ENCODE assay signal across 10 mouse cellular contexts in the genomic region with DNA sequence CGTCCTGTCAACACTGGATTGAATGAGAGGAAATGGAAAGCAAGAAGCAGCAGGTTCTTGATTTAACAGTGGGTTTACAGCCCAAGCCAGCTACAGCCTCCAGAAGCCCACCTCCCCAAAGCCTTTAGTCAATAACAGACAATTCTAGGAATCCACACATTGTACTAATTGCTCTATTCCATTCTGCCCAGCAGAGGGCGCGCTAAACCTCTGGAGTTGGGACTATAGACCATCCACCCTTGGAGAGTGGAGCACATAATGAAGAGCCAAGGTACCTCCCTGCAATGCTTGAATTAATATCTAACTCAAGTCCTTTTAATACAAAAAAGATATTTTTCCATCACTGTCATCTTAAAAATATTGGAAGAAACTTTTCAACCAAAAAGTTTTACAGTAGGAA. TPM values are rescaled to one million over a fixed set of nuclear protein-coding genes. Genes with fewer than 3 reads are reported as not detected.
A peak's percentile ranks its signal among the peaks of the same experiment; 100 is the strongest.
DNase-seq lines count a peak whose midpoint lies in the region; ATAC-seq lines count a peak whose summit lies in the region.
"Had no signal": no experiment of that assay in that cellular context is flagged by ENCODE, and none has a peak within 500 bp of the region (broad histone marks: within the 10 kb centered on the region; RNA-seq: fewer than 3 reads in every experiment).

No protein-coding gene starts in this region.

- peak; percentile 55; the same call in 1 of the 2 replicates for ATAC-seq in forebrain, embryonic 11.5 days (replicated peaks; ENCODE audit: low FRiP score)
- no peak for ATAC-seq in forebrain, embryonic 13.5 days
- ATAC-seq in neural tube, embryonic 15.5 days (ENCODE audit: low FRiP score) = no peak

- no peaks in the 10 kb centered on the region for H3K36me3 ChIP-seq in forebrain, embryonic 11.5 days (ENCODE audit: control insufficient read depth, insufficient read depth, low read length)
- no peaks in the 10 kb centered on the region for H3K36me3 ChIP-seq in forebrain, embryonic 13.5 days (ENCODE audit: poor library complexity, severe bottlenecking)
- H3K36me3 ChIP-seq in neural tube, embryonic 15.5 days = no peaks in the 10 kb centered on the region
- H3K36me3 ChIP-seq: heart, embryonic 13.5 days; midbrain, embryonic 12.5 days had no signal

- WGBS in forebrain, embryonic 11.5 days = 32% methylated on average over 3 of the region's 3 CpGs
- 27% methylated on average over 3 of the region's 3 CpGs for WGBS in forebrain, embryonic 13.5 days
- whole genome bisulfite sequencing in neural tube, embryonic 15.5 days = 25% methylated on average over 3 of the region's 3 CpGs

- peak; percentile 61 for DNase-seq in forebrain, embryonic 11.5 days (ENCODE audit: low spot score)
- DNase-seq in neural tube, embryonic 10.5 days (ENCODE audit: extremely low spot score, low spot score) = peak; percentile 37
- DNase-seq in embryo, embryonic 10.5 days (ENCODE audit: low spot score) = peak; percentile 70
- peak; percentile 13 to 24 for DNase-seq in layer of hippocampus, postnatal 14 days (ENCODE audit: low spot score in 2 of 2)
- peak; percentile 65 for DNase-seq in right cerebral cortex, postnatal 14 days
- no peak for DNase-seq in gastrocnemius, postnatal 14 days

- H3K27me3 ChIP-seq in forebrain, embryonic 11.5 days (ENCODE audit: control insufficient read depth, insufficient read depth, low read length) = no peaks in the 10 kb centered on the region
- H3K27me3 ChIP-seq in forebrain, embryonic 13.5 days = no peaks in the 10 kb centered on the region
- no peaks in the 10 kb centered on the region for H3K27me3 ChIP-seq in neural tube, embryonic 15.5 days (replicated peaks)
- H3K27me3 ChIP-seq: heart, embryonic 13.5 days; midbrain, embryonic 12.5 days had no signal

- no peak overlapping the region for H3K9ac ChIP-seq in forebrain, embryonic 11.5 days (ENCODE audit: low read length)
- no peak overlapping the region for H3K9ac ChIP-seq in forebrain, embryonic 13.5 days
- no peak overlapping the region for H3K9ac ChIP-seq in neural tube, embryonic 15.5 days (replicated peaks)
- H3K9ac ChIP-seq: heart, embryonic 13.5 days; midbrain, embryonic 12.5 days had no signal

- no peak overlapping the region for H3K27ac ChIP-seq in forebrain, embryonic 11.5 days (ENCODE audit: low read depth, low read length)
- no peak overlapping the region for H3K27ac ChIP-seq in forebrain, embryonic 13.5 days
- H3K27ac ChIP-seq in neural tube, embryonic 15.5 days (replicated peaks) = no peak overlapping the region
- H3K27ac ChIP-seq: heart, embryonic 13.5 days; midbrain, embryonic 12.5 days had no signal

- H3K4me1 ChIP-seq in forebrain, embryonic 11.5 days (replicated peaks; ENCODE audit: control insufficient read depth, insufficient read depth, low read length) = no peaks in the 10 kb centered on the region
- H3K4me1 ChIP-seq in forebrain, embryonic 13.5 days = no peaks in the 10 kb centered on the region
- H3K4me1 ChIP-seq in neural tube, embryonic 15.5 days = no peaks in the 10 kb centered on the region
- H3K4me1 ChIP-seq: heart, embryonic 13.5 days; midbrain, embryonic 12.5 days had no signal

- no peak overlapping the region for H3K4me2 ChIP-seq in forebrain, embryonic 11.5 days (ENCODE audit: low read depth, low read length, severe bottlenecking)
- no peak overlapping the region for H3K4me2 ChIP-seq in forebrain, embryonic 13.5 days
- no peak overlapping the region for H3K4me2 ChIP-seq in neural tube, embryonic 15.5 days
- H3K4me2 ChIP-seq: heart, embryonic 13.5 days; midbrain, embryonic 12.5 days had no signal

- no peak overlapping the region for H3K4me3 ChIP-seq in forebrain, embryonic 11.5 days (ENCODE audit: low read depth, low read length)
- no peak overlapping the region for H3K4me3 ChIP-seq in forebrain, embryonic 13.5 days
- H3K4me3 ChIP-seq in neural tube, embryonic 15.5 days (replicated peaks) = no peak overlapping the region
- H3K4me3 ChIP-seq: heart, embryonic 13.5 days; midbrain, embryonic 12.5 days had no signal

- H3K9me3 ChIP-seq in forebrain, embryonic 11.5 days (ENCODE audit: control insufficient read depth, low read length) = no peaks in the 10 kb centered on the region
- H3K9me3 ChIP-seq in forebrain, embryonic 13.5 days (replicated peaks) = no peaks in the 10 kb centered on the region
- H3K9me3 ChIP-seq in neural tube, embryonic 15.5 days (replicated peaks) = no peaks in the 10 kb centered on the region
- H3K9me3 ChIP-seq: heart, embryonic 13.5 days; midbrain, embryonic 12.5 days had no signal

- intact Hi-C loops in gastrocnemius, postnatal 14 days (cut with DNase I; ENCODE audit: low total_unique reads) = no loop called here

RNA-seq across cellular contexts. Expression of gene Lce3a, which starts 23.0 kb away (rescaled TPM):
- polyA plus RNA-seq in forebrain, embryonic 11.5 days (2014; fragmentation: Nextera tagmentation; extraction: Ambion mirVana) = not detected in 2 replicates
- not detected in 2 replicates for polyA plus RNA-seq in forebrain, embryonic 13.5 days (2015; fragmentation: Nextera tagmentation; extraction: Ambion mirVana)
- polyA plus RNA-seq in neural tube, embryonic 15.5 days (2015; fragmentation: Nextera tagmentation; extraction: Ambion mirVana) = not detected in 2 replicates
- total RNA-seq in layer of hippocampus, postnatal 14 days (2021) = not detected
- total RNA-seq in gastrocnemius, postnatal 14 days (2021) = not detected
- polyA plus RNA-seq: heart, embryonic 13.5 days; midbrain, embryonic 12.5 days had no signal

RNA-seq across cellular contexts. Expression of gene Lce3b, which starts 29.8 kb away (rescaled TPM):
- polyA plus RNA-seq in forebrain, embryonic 11.5 days (2014; fragmentation: Nextera tagmentation; extraction: Ambion mirVana) = not detected in 2 replicates
- polyA plus RNA-seq in forebrain, embryonic 13.5 days (2015; fragmentation: Nextera tagmentation; extraction: Ambion mirVana) = not detected in 2 replicates
- polyA plus RNA-seq in neural tube, embryonic 15.5 days (2015; fragmentation: Nextera tagmentation; extraction: Ambion mirVana) = not detected in 2 replicates
- total RNA-seq in layer of hippocampus, postnatal 14 days (2021) = not detected
- total RNA-seq in gastrocnemius, postnatal 14 days (2021) = not detected
- polyA plus RNA-seq: heart, embryonic 13.5 days; midbrain, embryonic 12.5 days had no signal

RNA-seq across cellular contexts. Expression of gene 2310050C09Rik, which starts 33.0 kb away (rescaled TPM):
- not detected in 2 replicates for polyA plus RNA-seq in forebrain, embryonic 11.5 days (2014; fragmentation: Nextera tagmentation; extraction: Ambion mirVana)
- not detected in 2 replicates for polyA plus RNA-seq in forebrain, embryonic 13.5 days (2015; fragmentation: Nextera tagmentation; extraction: Ambion mirVana)
- not detected in 2 replicates for polyA plus RNA-seq in neural tube, embryonic 15.5 days (2015; fragmentation: Nextera tagmentation; extraction: Ambion mirVana)
- not detected for total RNA-seq in layer of hippocampus, postnatal 14 days (2021)
- not detected for total RNA-seq in gastrocnemius, postnatal 14 days (2021)
- polyA plus RNA-seq: heart, embryonic 13.5 days; midbrain, embryonic 12.5 days had no signal

RNA-seq across cellular contexts. Expression of gene Lce3c, which starts 41.3 kb away (rescaled TPM):
- polyA plus RNA-seq in forebrain, embryonic 11.5 days (2014; fragmentation: Nextera tagmentation; extraction: Ambion mirVana) = not detected in 2 replicates
- polyA plus RNA-seq in forebrain, embryonic 13.5 days (2015; fragmentation: Nextera tagmentation; extraction: Ambion mirVana) = not detected in 2 replicates
- not detected in 2 replicates for polyA plus RNA-seq in neural tube, embryonic 15.5 days (2015; fragmentation: Nextera tagmentation; extraction: Ambion mirVana)
- not detected for total RNA-seq in layer of hippocampus, postnatal 14 days (2021)
- not detected for total RNA-seq in gastrocnemius, postnatal 14 days (2021)
- polyA plus RNA-seq: heart, embryonic 13.5 days; midbrain, embryonic 12.5 days had no signal

RNA-seq across cellular contexts. Expression of gene Lce1l, which starts 51.9 kb away (rescaled TPM):
- polyA plus RNA-seq in forebrain, embryonic 11.5 days (2014; fragmentation: Nextera tagmentation; extraction: Ambion mirVana) = not detected in 2 replicates
- not detected in 2 replicates for polyA plus RNA-seq in forebrain, embryonic 13.5 days (2015; fragmentation: Nextera tagmentation; extraction: Ambion mirVana)
- not detected in 2 replicates for polyA plus RNA-seq in neural tube, embryonic 15.5 days (2015; fragmentation: Nextera tagmentation; extraction: Ambion mirVana)
- total RNA-seq in layer of hippocampus, postnatal 14 days (2021) = not detected
- not detected for total RNA-seq in gastrocnemius, postnatal 14 days (2021)
- polyA plus RNA-seq: heart, embryonic 13.5 days; midbrain, embryonic 12.5 days had no signal
